Mouse (Mus musculus): ENCODE measurements around the gene Gm45711.
"Not testable (repeated sequence)": the region's sequence is repeated elsewhere in the genome, so short reads cannot be mapped to it uniquely, and the experiment has no call there.

The Gm45711 gene

GRCm38 (mm10) chr8:104309441-104310155 lies at the start of gene Gm45711, which contains the start of gene Cmtm1:
TSS of gene Gm45711 (minus strand) at chr8:104310081.
TSS of gene Cmtm1 (minus strand) at chr8:104310145.
- peak; percentile 9 for DNase-seq

- DNase-seq: no peak
Measured at GRCm38 (mm10) chr8:104358637-104359036, 48.8 kb upstream of the Gm45711 start.

- no peak for DNase-seq
Measured at GRCm38 (mm10) chr8:104354504-104354903, 44.6 kb upstream of the Gm45711 start.

- no peak for DNase-seq
Measured at GRCm38 (mm10) chr8:104353186-104353585, 43.3 kb upstream of the Gm45711 start.

- no peak for DNase-seq
Measured at GRCm38 (mm10) chr8:104350047-104350446, 40.2 kb upstream of the Gm45711 start.

DNA sequence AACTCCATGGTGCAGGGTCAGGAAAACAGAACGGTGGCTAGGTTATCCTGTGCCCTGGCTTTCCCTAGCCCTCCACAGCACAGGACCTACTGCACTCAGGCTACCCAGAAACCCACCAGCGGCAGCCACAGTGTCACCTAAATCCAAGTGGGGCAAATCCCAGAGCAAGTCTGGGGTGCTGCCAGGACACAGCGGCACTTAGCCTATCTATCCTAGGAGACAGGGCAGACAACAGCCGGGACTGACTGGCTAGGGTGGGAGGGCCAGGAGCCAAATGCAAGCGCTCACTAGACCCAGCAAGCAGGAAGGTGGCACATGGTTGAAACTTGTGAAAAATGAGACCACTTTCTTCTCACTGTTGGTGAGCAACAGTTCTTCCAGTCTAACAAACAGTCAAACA lies 39.1 kb upstream of the Gm45711 start:
- DNase-seq: no peak

DNA sequence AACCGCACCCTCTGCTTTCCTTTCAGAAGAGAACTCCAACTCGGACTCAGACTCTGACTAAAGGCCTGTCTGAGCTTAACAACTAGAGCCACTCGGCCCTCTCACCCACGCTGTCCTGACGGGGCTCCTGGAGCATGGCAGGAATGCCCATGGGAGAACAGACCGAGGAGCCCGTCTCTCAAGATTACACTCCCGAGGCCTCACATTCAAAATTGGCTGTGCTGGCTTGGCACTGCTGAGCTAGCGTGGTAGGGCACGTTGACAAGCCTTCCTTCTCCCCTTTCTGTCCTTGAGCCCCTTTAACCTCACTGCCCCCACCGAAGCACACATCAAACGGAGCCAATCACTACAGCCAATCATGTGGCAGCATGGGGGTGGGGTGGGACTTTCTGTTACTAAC lies 36.8 kb upstream of the Gm45711 start:
- no peak for DNase-seq

- DNase-seq: no peak
Measured at GRCm38 (mm10) chr8:104344622-104345021, 34.7 kb upstream of the Gm45711 start.

- peak; percentile 89 for DNase-seq
Measured at GRCm38 (mm10) chr8:104343957-104344356, 34.1 kb upstream of the Gm45711 start.

DNA sequence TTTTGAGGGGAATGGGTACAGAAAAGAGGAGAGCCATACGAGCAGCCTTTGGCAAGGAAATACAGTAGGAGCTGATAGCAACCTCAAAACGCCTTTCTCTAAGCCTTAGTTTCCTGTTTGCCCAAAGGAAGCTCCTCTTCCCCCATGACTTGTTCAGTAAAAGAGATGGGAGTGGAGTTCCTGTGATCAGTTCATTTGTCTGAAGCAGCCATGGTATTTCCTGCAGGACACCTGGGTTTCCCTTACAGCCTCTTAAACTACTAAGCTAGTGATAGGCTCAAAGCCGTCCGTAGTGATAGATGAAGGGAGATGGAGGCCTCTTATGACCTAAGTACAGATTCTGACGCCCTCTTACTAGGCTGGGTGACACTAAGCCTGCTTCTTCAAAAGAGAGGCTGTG lies 32.5 kb upstream of the Gm45711 start:
- no peak for DNase-seq

DNA sequence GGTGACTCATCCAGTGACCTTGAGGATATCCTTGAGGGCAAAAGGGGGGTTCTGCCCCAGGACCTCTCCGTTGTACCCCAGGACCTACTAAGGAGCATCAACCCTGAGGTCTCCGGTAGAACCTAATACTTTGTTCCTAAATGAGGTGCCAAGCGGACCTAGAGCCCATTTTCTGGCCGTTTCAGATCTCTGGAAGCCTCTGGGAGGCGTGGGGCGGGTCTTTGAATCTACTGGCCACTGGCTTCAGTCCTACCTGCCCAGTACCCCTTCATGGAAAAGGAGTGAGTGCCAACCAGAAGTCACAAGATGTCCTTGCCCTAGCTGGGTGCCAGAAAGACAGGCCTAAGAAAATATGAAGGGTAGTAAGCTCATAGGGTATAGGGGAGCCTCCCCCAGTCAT lies 31.8 kb upstream of the Gm45711 start:
- DNase-seq: no peak

GRCm38 (mm10) chr8:104341106-104341561 lies 31.3 kb upstream of the Gm45711 start:
- DNase-seq: peak; percentile 57

GRCm38 (mm10) chr8:104340233-104341105 lies 30.6 kb upstream of the Gm45711 start:
- peak; percentile 68 for DNase-seq

DNA sequence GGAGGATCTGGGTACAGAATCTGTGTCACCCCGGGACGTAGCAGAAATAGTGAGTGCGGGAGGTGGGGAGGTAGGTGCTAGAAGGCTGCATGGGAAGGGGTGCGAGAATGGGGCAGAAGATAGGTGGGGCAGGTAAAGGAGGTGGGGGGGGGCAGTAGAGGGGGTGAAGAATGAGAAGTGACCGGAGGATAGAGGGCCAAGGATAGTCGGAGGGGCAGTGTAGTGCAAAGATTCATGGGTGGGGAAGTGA lies 30.0 kb upstream of the Gm45711 start:
- DNase-seq: no peak

DNA sequence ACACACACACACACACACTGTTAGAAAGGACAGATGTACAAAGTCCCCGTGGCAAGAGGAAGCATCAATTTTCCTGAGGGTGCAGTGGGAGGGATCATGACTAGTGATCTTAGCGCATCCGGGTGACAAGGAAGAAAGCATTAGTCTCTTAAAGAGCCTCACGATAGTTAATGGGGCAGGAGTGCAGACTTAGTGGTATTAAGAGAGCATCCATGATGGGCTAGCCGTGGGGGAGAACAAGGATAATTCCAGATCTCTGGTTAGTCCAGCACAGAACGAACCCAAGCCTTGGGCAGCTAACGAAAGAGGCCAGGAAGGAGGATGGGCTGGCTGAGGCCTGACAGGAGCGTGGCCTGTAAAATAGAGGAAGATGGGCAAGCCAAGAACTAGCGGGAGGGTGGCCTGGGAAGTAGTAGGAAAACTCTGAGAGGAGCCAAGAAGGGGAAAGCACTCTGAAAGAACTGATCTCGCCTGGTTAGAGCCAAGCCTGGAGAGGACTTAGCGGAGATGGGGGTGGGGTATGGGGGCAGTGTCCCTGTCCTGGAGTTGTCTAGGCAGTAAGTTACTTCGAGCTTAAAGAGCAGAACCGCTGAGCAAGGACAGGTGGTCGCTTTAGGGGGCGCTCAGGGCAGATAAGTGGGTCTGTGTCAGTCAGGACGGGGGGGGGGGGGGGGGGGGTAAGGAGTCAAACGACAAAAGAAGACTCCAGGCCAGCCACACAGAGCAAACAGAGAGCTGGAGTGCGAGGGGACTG lies 29.5 kb upstream of the Gm45711 start, which contains the start of gene Cmtm3:
Cmtm3 (plus strand) TSS at position 182 of the 754 bp plus-strand sequence.
- DNase-seq: peak; percentile 48

DNA sequence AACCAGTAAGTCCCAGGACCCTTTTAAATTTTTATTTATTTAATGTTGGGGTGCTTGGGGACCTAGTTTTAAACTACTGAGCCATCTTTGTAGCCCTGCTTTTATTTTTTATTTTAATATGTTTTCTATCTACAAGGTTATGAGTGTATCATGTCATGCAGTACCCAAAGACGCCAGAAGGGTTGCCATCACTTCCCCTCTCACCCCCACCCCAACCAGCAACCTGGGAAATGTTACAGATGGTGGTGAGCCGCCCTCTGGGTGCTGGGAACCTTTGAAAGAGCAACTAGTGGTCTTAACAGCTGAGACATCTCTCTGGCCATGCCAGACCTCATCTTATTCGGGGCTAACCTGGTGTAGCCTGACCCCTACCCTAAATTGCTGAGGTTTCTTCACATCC lies 28.0 kb upstream of the Gm45711 start:
- DNase-seq: no peak

- no peak for DNase-seq
Measured at GRCm38 (mm10) chr8:104336806-104337205, 26.9 kb upstream of the Gm45711 start.

- DNase-seq: no peak
Measured at GRCm38 (mm10) chr8:104334196-104334595, 24.3 kb upstream of the Gm45711 start.

DNA sequence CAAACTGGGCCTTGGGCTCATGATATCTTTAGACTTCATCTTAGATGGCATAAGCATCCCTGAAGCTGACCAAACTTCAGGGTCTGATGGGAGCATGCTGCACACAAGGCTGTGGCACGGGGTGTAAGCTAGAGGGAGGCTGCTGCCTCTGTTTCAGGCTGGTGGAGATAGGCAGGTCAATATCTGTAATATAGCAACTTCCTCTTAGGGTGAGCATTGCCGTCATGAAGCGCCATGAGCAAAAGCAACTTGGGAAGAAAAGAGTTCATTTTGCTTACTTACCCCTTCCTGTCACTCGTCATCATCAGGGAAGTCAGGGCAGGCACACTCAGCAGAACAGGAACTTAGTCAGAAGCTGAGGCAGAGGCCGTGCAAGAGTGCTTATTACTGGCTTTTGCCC lies 23.9 kb upstream of the Gm45711 start:
- DNase-seq: no peak

DNA sequence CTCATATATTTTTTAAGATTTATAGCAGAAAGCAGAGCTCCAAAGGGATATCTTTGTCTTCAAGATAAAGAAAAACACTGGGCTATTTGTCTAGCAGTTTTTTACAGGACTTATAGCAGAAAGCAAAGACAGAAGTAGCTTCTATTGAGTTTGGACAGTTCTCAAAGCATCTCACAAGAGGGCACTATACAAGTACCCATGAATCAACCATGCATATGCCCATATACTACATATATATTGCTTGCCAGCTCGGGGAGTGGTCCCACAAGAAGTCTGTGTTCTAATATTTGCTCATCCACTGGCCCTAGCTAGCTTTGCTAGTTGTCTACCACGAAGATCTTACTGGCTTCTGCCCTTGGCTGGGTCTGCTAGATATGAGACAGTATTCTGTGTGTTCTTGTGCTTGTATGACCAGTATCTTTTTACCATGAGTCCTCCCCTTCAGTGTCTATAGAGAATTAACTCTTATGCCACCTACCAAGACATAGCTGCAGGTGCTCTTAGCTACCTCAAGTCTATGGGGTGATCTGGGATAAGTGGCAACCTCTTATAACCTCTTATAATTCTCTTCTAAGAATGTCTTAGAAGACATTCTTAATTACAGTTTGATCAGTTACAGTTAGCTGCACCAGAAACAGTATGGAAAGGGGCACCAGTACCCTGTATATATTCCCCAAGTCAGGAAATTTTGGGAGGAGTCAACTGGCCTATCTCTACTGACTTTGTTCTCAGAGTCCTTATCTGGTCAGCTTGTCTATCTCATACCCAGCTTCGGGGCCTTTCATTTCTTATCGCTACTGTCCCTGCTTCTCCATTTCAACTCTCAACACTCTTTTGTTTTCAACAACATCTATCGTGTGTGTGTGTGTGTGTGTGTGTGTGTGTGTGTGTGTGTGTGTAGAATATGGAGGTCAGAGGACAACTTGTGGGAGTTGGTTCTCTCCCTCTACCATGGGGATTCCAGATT lies 23.1 kb upstream of the Gm45711 start:
- no peak for DNase-seq

DNA sequence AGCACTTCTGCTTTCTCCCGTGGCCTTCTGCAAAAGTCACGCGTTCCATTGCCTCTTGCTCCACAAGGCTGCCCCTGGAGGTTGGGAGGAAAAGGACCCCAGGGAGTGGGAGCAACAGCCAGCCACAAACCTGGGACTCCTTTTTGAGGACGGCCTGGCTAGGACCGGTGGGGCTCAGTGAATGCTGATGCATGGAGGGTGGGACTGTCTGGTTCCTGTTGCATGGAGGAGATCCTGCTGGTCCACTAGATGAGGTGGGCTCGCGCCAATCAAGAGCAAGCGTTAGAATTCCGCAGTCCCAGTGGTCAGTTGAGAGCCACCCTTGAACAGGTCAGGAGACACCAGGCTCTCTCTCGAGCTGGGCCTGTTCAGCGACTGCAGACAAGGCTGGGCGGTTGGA lies 12.0 kb upstream of the Gm45711 start, which contains the start of gene Cmtm2b:
Cmtm2b (plus strand) TSS at position 301 of the 400 bp plus-strand sequence.
- DNase-seq: not testable (repeated sequence)

DNA sequence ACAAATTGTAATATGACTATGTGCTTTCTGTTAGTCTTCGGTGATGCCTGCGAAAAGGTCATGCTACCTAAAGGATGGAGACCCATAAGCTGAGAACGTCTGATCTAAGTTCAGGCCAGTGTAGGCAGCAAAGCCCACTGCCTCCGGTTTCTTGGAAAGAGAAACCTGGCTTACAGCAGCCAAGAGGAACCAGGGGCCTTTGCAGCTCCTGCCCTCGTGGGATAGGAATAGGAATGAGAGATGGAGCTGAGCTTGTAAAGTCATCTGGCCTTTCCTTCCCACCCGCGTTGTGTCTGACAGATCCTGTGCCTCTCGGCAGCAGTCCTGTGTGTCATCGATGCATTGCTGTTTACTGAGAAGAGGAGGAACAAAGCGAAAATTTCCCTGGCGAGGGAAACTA lies 11.4 kb upstream of the Gm45711 start, which contains the start of gene Gm11020:
Gm11020 (plus strand) TSS at position 301 of the 400 bp plus-strand sequence.
- DNase-seq: not testable (repeated sequence)

Data from kidney, adult 9 months (tissue).